Mouse (Mus musculus) testis, postnatal 10 days (tissue): ENCODE measurements around the gene Twist2.

Source experiments
- DNase-seq: peaks from one replicate; pipeline ENCODE4 v3.0.0; 2021; ENCODE audit warnings: low spot score

Twist2 gene

DNA sequence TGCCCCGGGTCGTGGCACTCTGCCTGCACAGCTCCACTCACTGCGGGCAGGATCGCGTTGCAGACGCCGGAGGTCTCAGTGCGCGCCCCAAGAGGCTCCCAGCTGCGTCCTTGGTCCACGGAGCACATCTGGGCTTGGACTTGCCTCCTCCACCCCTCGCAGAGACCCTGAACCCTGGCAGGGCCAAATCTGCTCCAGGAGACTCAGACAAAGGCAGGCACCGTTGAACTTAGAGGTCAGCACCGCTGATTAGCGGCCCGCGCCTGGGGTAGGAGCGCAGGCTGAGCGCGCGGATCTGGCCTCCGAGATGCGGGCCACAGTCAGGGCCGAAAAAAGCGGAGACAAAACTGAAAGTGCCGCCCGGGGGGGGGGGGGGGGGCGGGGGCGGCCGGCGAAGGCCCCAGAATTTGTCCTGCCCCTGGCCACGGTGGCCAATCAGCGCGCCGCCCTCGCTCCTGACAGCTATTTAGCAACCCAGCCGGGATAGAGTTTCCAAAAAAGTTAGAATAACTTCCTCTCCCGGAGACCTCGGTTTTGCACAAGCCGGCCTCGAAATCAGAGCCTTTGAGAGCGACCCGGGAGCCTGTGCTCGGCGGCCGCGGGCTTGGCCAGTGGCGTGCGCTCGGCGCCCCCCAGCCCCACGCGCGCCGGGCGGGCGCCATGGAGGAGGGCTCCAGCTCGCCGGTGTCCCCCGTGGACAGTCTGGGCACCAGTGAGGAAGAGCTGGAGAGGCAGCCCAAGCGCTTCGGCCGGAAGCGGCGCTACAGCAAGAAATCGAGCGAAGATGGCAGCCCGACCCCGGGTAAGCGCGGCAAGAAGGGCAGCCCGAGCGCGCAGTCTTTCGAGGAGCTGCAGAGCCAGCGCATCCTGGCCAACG is at the start of gene Twist2:
Gene Twist2 (plus strand): TSS at position 495 of the 877 bp plus-strand sequence.
- peak; percentile 73 for DNase-seq

DNA sequence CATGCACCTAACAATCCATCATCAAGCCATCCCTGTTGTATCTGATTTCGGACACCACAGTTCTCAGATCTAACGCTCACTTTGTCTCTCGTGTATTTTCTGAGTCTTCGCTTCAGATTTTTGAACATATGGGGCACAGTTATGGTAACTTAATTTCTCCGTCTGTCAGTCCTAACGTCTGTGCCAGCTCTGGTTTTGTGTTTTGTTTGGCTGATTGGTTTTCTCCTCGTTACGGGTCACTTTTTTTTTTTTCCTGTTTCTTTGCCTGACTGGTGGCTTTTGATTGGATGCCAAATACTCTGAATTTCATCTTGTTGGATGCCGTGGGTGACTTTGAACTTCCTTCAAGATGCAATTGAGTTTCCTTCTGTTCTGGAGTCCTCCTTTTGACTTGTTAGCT is 48.3 kb upstream of the Twist2 start:
- no peak for DNase-seq

GRCm38 (mm10) chr1:91755102-91755501 is 46.2 kb upstream of the Twist2 start:
- peak; percentile 84 for DNase-seq

DNA sequence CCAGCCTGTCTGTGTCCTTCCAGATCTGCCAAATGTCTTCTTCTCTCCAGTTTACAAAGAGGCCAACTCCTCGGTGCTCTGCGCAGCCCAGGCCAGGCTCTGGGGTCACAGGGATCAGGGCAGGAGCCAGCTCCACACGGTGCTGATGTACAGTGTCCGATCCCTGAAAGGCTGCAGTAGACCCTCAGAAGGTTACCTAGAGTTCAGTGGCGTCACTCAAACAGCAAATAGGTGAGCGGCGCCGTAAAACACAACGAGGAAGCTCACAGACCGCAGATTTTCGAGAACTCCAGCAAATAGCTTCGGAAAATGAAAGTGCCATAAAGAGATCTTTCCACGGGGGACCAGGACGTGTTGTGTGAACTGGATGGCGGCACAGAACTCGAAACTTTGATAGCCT is 44.0 kb upstream of the Twist2 start:
- no peak for DNase-seq

DNA sequence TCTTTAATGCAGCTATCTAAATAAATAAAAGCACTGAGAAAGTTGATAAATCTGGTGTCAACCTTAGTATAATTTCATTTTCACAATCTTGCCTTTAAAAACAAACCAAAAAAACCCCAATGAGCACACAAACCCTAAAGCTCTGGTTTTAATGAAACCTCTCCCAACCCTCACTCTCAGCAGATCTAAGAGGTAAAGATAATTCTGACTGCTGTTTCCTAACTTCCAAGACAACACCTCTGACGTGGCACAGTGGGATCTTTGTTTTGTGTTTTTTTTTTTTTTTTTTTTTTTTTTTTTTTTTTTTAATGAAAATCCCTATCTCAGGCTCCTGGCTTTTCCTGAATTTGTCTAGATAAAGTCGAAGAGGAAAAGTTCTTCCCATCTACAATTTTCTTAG is 43.1 kb upstream of the Twist2 start:
- no peak for DNase-seq

DNA sequence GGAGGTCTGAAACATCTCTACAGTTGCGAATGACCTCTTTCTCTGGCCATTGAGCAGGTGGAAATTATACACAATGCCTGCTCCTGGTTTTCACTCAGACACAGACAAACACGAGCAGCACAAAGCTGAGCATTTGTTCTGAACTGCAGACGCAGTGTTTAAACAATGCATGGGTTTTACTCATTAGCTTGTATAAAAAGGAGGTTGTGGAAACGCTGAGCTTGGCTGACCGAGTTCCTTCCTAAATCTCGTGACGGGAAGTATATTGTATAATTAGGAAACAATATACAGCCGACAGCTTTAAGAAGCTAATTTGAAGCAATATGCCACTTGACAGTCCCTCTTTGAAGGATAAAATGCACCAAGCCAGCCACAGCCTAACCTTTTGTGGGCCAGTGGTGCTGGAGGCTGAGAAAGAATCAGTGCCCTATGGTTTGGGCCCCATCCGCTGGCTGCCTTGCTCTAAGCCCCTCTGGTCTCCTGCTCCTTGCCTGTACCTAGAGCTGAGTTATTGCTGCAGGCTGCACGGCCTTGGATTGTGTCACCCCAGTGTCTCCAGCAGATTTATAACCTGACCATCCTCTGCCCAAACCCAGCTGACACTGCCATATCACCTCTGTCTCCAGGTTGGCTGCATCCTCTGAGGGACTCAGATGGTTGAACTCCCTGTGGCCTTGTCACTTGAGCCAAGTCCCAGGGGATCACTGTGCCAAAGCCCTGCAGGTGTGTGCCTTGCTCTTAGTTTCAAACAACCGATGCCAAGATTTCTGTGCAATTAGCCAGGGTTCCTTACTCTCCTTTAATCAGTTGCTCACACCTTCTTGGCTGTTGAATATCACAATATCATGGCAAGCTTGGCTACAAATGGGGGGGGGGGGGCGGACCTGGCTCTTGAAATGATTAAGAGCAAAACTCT is 42.4 kb upstream of the Twist2 start:
- DNase-seq, result no peak

DNA sequence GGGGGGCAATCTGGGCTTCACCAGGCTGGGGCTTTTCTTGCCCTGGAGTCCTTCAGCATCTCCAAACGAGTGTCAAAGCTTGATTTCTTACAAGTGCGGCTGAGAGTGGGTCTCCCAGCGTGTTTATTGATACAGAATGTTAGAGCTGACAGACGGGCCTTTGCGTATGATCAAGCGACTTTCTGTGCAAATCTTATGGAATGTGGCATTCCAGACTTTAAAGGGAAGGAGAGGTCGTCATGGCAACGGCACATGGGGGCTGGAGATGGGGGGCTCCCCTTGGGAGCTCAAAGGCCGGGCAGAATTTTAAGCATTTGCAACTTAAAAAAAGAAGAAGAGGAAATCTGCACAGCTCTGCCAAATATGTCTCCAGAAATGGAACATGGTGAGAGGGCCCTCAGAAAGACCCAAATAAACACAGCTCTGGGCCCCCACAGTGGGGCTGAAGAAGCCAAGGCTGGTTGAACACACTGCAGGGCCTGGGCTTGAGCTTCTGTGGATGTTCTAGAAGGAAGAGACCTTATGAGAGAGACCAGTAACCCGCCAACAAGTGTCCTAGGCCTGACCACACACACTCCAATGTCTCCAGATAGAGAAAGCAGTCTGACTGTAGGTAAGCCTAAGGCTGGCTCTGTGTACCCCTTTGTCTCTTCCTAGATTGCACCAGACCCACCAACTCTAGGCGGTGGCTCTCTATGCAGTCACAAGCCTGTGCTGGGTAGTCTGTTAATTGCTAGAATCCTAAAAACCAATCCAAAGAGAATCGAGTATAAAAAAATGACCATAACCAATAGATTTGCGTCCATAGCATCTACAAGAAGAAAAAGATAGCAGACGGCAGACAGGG is 40.9 kb upstream of the Twist2 start:
- no peak for DNase-seq

DNA sequence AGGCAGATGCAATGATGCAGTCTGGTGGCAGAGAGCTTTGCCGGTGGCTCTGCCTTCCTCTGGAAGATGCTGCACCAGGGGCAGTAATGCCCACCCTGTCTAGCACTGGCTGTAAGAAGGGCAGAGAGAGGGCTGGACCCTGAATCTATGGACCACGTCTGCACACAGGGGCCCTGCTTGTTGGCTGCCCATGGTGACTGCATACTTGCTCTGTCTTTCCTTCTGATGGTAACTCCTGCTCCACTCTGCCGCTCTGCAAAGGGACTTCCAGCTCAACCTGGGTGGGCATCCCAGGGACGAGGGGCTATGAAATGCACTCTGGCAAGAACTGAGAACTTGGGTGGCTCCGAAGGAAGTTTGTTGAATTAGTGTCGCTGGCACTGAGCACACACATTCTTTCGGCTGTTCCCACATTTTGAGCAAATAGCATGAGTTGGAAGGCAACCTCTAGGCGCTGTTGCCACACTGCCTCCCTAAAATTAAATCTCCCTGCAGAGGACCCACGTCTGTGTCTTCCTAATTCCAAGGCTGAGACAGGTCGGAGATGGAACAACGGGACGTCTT is 38.7 kb upstream of the Twist2 start:
- DNase-seq, result no peak

- no peak for DNase-seq
Measured at GRCm38 (mm10) chr1:91770221-91770624, 31.0 kb upstream of the Twist2 start.

GRCm38 (mm10) chr1:91770676-91771075 is 30.6 kb upstream of the Twist2 start:
- DNase-seq, result no peak

- DNase-seq, result no peak
Measured at GRCm38 (mm10) chr1:91776928-91777327, 24.3 kb upstream of the Twist2 start.

GRCm38 (mm10) chr1:91779819-91780218 is 21.4 kb upstream of the Twist2 start:
- no peak for DNase-seq

DNA sequence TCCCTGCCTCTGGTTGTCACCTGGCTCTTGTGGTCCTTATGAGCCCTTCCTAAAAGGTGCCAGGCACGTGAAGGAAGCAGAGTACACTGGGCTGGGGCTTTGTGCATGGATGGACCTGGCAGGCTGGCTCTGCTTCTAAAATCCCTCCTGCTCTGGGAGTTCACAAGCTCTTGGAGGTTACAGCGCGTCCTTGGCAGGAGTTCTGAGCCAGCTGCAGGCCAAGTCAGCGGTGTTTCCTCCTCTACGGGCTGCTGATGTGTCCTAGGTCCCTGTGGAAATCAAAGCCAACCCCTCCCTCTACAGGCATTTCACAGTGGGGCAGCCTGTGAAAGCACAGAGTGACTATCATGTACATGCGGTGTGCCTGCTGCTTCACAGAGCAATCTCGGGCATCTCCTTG is 20.1 kb upstream of the Twist2 start:
- peak; percentile 71 for DNase-seq

DNA sequence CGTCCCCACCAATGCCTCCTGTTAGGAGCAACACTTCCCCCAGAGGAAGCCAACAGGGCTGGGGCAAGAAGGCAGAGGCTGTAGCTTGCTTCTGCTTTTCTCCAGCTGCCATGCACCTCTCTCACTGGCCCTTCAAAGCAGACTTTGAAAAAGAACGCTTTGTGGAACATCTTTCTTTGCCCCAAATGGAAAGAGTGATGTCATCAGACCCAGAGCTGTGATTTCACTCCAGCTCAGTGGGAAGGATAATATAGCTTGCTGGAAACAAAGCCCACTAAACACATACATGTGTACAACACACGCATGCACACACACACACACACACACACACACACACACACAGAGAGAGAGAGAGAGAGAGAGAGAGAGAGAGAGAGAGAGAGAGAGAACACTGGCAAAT is 17.1 kb upstream of the Twist2 start:
- DNase-seq, result no peak

GRCm38 (mm10) chr1:91799323-91799722 is 1.9 kb upstream of the Twist2 start:
- DNase-seq, result no peak

GRCm38 (mm10) chr1:91800348-91800747 is 913 bp upstream of the Twist2 start:
- no peak for DNase-seq

DNA sequence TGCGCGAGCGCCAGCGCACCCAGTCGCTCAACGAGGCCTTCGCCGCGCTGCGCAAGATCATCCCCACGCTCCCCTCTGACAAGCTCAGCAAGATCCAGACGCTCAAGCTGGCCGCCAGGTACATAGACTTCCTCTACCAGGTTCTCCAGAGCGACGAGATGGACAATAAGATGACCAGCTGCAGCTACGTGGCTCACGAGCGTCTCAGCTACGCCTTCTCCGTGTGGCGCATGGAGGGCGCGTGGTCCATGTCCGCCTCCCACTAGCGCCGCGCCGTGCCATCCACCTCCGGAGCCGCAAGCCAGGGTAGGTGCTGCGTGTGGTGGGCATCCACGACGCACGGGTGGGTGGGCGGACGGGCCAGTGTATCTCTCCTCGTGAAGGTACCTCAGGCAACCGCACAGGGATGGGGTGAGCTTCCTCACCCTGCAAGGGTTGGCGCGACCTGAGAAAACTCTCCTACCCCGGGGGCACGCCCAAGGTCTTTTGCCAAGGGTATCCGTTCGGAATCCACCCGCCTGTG is 644 bp downstream of the Twist2 start:
- no peak for DNase-seq

- DNase-seq, result peak; percentile 49
Measured at GRCm38 (mm10) chr1:91802406-91803121, 1.3 kb downstream of the Twist2 start.

DNA sequence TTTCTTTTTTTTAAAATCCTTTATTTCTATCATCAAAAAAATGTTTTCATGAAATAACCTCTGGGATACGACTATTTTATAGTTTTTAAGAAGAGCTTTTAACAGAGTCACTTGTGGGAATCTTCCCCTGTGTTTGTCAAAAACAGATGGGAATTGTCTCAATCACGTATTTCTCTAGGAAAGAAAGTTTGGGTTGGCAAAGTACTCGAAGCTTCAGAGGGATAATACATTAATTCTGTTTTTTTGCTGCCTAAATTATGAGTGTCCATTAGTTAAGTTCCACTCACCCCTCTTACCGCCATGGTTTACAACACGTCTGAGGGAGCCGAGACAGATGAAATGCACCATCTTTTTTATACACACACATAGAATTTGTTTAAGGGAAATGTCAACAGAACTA is 2.2 kb downstream of the Twist2 start:
- no peak for DNase-seq

GRCm38 (mm10) chr1:91816067-91816466 is 14.8 kb downstream of the Twist2 start:
- no peak for DNase-seq

DNA sequence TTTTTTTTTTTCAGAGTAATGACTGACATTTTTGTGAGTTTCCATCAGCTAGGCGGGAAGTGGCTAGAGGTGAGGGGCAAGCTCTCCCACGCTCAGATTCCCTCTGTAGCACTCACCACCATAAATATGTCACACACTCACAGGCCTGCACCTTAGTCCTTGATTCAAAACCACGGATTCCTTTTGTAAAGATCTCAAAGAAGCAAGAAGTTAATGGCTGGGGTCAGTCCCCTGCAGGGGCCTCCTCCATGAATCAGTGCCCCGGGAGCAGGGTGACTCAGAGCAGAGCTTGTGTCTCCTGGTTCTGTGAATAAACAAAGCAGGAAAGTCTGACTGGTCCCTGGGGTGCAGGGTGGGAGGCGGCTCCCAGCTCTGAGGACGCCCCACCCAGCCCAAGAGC is 15.3 kb downstream of the Twist2 start:
- DNase-seq, result no peak
